Mouse (Mus musculus) CH12.LX (cell line): Measurements from ENCODE around the gene Gm9913. TPM values are rescaled to one million over a fixed set of nuclear protein-coding genes. Genes with fewer than 3 reads are reported as not detected.
A peak's percentile ranks its signal among the peaks of the same experiment; 100 is the strongest.

ENCODE experiments used
- DNase-seq: peaks from one replicate; pipeline ENCODE4 v3.0.0-alpha.2; 2013; ENCODE audit errors: extremely low read depth
- H3K27ac ChIP-seq: 2 replicates; pipeline ENCODE4 v1.5.1; 2012; ENCODE audit warnings: low read depth, mild to moderate bottlenecking, control low read depth, moderate library complexity; ENCODE audit not compliant: insufficient read depth
- H3K27me3 ChIP-seq: replicated peaks from 2 replicates; pipeline ENCODE3; 2012; ENCODE audit warnings: inconsistent platforms
- H3K36me3 ChIP-seq, 2 experiments: replicated peaks in 1 of 2; 2 replicates each; pipeline versions ENCODE3 to v1.6.1; 2012; ENCODE audit warnings: inconsistent platforms in 1 of 2, low read length in 1 of 2, mild to moderate bottlenecking in 1 of 2, mixed read lengths in 1 of 2, moderate library complexity in 1 of 2; ENCODE audit not compliant: control insufficient read depth in 1 of 2, insufficient read depth in 1 of 2
- H3K4me1 ChIP-seq, 2 experiments: 2 replicates each; pipeline ENCODE4 v1.6.1; 2012; ENCODE audit warnings: inconsistent platforms in 1 of 2, moderate library complexity in 1 of 2; ENCODE audit not compliant: insufficient read depth in 2 of 2, control insufficient read depth in 1 of 2
- H3K4me2 ChIP-seq: 2 replicates; pipeline ENCODE4 v1.6.1; 2012; ENCODE audit warnings: low read depth, mild to moderate bottlenecking, control low read depth; ENCODE audit not compliant: poor library complexity, insufficient read depth, severe bottlenecking
- H3K4me3 ChIP-seq, 3 experiments: fragments of 150-350 bp in 1 of 3; sonication (generic) in 1 of 3; replicated peaks in 1 of 3; 2 replicates each; pipeline versions ENCODE3 to v1.5.1; 2011 to 2012; ENCODE audit warnings: low read depth in 2 of 3, low read length in 2 of 3, mild to moderate bottlenecking in 2 of 3, moderate library complexity in 2 of 3, control low read depth in 1 of 3, improper control_type of control experiment in 1 of 3, inconsistent platforms in 1 of 3, mixed read lengths in 1 of 3; ENCODE audit not compliant: poor library complexity in 1 of 3
- H3K79me2 ChIP-seq: replicated peaks from 2 replicates; pipeline ENCODE4 v1.6.1; 2012; ENCODE audit warnings: mild to moderate bottlenecking, moderate library complexity; ENCODE audit not compliant: control insufficient read depth, poor library complexity, insufficient read depth, severe bottlenecking; ENCODE audit errors: extremely low read depth
- H3K9ac ChIP-seq: 2 replicates; pipeline ENCODE4 v1.6.1; 2012; ENCODE audit warnings: low read depth, mild to moderate bottlenecking, control low read depth, moderate library complexity; ENCODE audit not compliant: insufficient read depth
- H3K9me3 ChIP-seq: replicated peaks from 2 replicates; pipeline ENCODE3; 2012; ENCODE audit warnings: low read length, inconsistent platforms, mixed read lengths
- CHD2 ChIP-seq: IDR thresholded peaks from 2 replicates; pipeline ENCODE4 v1.6.1; 2011; ENCODE audit warnings: low read length, improper control_type of control experiment
- CTCF ChIP-seq, 2 experiments: IDR thresholded peaks in 1 of 2; conservative IDR thresholded peaks in 1 of 2; 2 replicates each; pipeline ENCODE4 v1.5.1; 2011 to 2012; ENCODE audit warnings: low read depth in 2 of 2, low read length in 2 of 2, improper control_type of control experiment in 1 of 2, inconsistent platforms in 1 of 2, mild to moderate bottlenecking in 1 of 2, moderate library complexity in 1 of 2
- ELF1 ChIP-seq: IDR thresholded peaks from 2 replicates; pipeline ENCODE4 v1.6.1; 2014; ENCODE audit warnings: low read depth, mild to moderate bottlenecking, inconsistent platforms, low read length, improper control_type of control experiment
- EP300 ChIP-seq: IDR thresholded peaks from 2 replicates; pipeline ENCODE4 v1.6.1; 2011; ENCODE audit warnings: low read length, improper control_type of control experiment
- HCFC1 ChIP-seq: IDR thresholded peaks from 2 replicates; pipeline ENCODE4 v1.6.1; 2012; ENCODE audit warnings: low read depth, mild to moderate bottlenecking, inconsistent platforms, low read length, improper control_type of control experiment
- JUND ChIP-seq: conservative IDR thresholded peaks from 2 replicates; pipeline ENCODE4 v1.6.1; 2011; ENCODE audit warnings: low read depth, low read length, improper control_type of control experiment
- MAFK ChIP-seq: IDR thresholded peaks from 2 replicates; pipeline ENCODE4 v1.6.1; 2011; ENCODE audit warnings: low read length, improper control_type of control experiment; ENCODE audit not compliant: insufficient replicate concordance
- MAZ ChIP-seq: IDR thresholded peaks from 2 replicates; pipeline ENCODE4 v1.6.1; 2012; ENCODE audit warnings: low read depth, mild to moderate bottlenecking, inconsistent platforms, low read length, improper control_type of control experiment, moderate library complexity
- MEF2A ChIP-seq: IDR thresholded peaks from 2 replicates; pipeline ENCODE4 v1.6.1; 2014; ENCODE audit warnings: low read depth, mild to moderate bottlenecking, inconsistent platforms, low read length, improper control_type of control experiment, borderline replicate concordance
- RAD21 ChIP-seq: IDR thresholded peaks from 2 replicates; pipeline ENCODE4 v1.6.1; 2011; ENCODE audit warnings: low read depth, mild to moderate bottlenecking, low read length, improper control_type of control experiment, moderate library complexity
- SIN3A ChIP-seq: IDR thresholded peaks from 2 replicates; pipeline ENCODE4 v1.6.1; 2012; ENCODE audit warnings: low read length, improper control_type of control experiment, inconsistent platforms
- SMC3 ChIP-seq: IDR thresholded peaks from 2 replicates; pipeline ENCODE4 v1.6.1; 2011; ENCODE audit warnings: low read depth, low read length, improper control_type of control experiment
- TBP ChIP-seq: conservative IDR thresholded peaks from 2 replicates; pipeline ENCODE4 v1.6.1; 2011; ENCODE audit warnings: low read depth, low read length, improper control_type of control experiment
- USF2 ChIP-seq: conservative IDR thresholded peaks from 2 replicates; pipeline ENCODE4 v1.6.1; 2011; ENCODE audit warnings: low read depth, low read length, improper control_type of control experiment
- dilution Hi-C: fragments of 300-500 bp; cut with MboI; formaldehyde crosslinking; loops from 2 replicates; pipeline ENCODE4 v1.14.3; 2020; ENCODE audit warnings: low sequenced_read_pairs; ENCODE audit not compliant: extremely low pct_unique_long_range_greater_than_20kb, extremely low pct_ligation_motif_present
- in situ Hi-C: fragments of 300-500 bp; cut with MboI; formaldehyde crosslinking; loops from 3 replicates; pipeline ENCODE4 v1.14.3; 2019; ENCODE audit warnings: low sequenced_read_pairs, low pct_ligation_motif_present, low pct_unique_long_range_greater_than_20kb, mixed read lengths
- polyA plus RNA-seq: library from polyadenylated mRNA; unstranded; fragments of >175 nt; gene quantifications from 2 replicates; pipeline ENCODE4 v1.2.1, GENCODE M21; 2012; ENCODE audit warnings: low read depth; ENCODE audit not compliant: insufficient read length
- total RNA-seq, 2 experiments: library from RNA; depleted of rRNA; stranded (reverse); fragments of 300-350 nt in 1 of 2; fragments of >200 nt in 1 of 2; gene quantifications; 2 replicates each; pipeline ENCODE4 v1.2.3; 2012 to 2014

The Gm9913 gene
- total and polyA plus RNA-seq, 3 experiments, result not detected

- TF ChIP-seq MAFK (no peak), CHD2 (no peak), MAZ (no peak), EP300 (no peak), SIN3A (no peak), JUND (no peak), RAD21 (peak; percentile 77), ELF1 (no peak), TBP (no peak), CTCF (conservative IDR thresholded peaks at IDR 0.05 in 1 of 2, IDR thresholded peaks at IDR 0.05 in 1 of 2; ENCODE audit: low read depth in 2 of 2, low read length in 2 of 2) (peak; percentile 28 to 78; a peak in 3 of 4 replicates), USF2 (no peak), SMC3 (peak; percentile 56), HCFC1 (no peak), MEF2A (no peak; the same call in 1 of the 2 replicates)
- H3K4me1 ChIP-seq, result peaks cover 0 to 16% of the 10 kb centered on the region in 2 experiments; a peak in 2 of 4 replicates
- no peaks in the 10 kb centered on the region for H3K9me3 ChIP-seq
- H3K27me3 ChIP-seq, result no peaks in the 10 kb centered on the region
- H3K27ac ChIP-seq, result no peak overlapping the region
- in situ Hi-C loops, result no loop called here
- peak overlapping the region; percentile 16; the same call in 1 of the 2 replicates for H3K4me2 ChIP-seq
- no peak overlapping the region for H3K9ac ChIP-seq
- peaks cover 0 to 3% of the 10 kb centered on the region in 2 experiments for H3K36me3 ChIP-seq
- H3K4me3 ChIP-seq, result no peak overlapping the region
- no peaks in the 10 kb centered on the region for H3K79me2 ChIP-seq
- dilution Hi-C loops, result no loop called here
- DNase-seq, result peak; percentile 46
Observed at GRCm38 (mm10) chr2:125555830-125556229, 50.9 kb downstream of the Gm9913 start.

Other genes with a start within 250 kb of the Gm9913 start
- gene Fbn1, start 2.9 kb downstream of the Gm9913 start, total RNA-seq (2012; rRNA removed), result 0.08 and 0.17 TPM in 2 replicates
- gene Fbn1, start 2.9 kb downstream of the Gm9913 start, total RNA-seq (2014; rRNA removed), result 0.04 and 0.07 TPM in 2 replicates
- gene Fbn1, start 2.9 kb downstream of the Gm9913 start, polyA plus RNA-seq, result 0.04 and 0.09 TPM in 2 replicates
- gene Cep152, start 120.0 kb downstream of the Gm9913 start, total RNA-seq (2012; rRNA removed), result 8.9 and 10.2 TPM in 2 replicates
- gene Cep152, start 120.0 kb downstream of the Gm9913 start, total RNA-seq (2014; rRNA removed), result 7.4 and 7.7 TPM in 2 replicates
- gene Cep152, start 120.0 kb downstream of the Gm9913 start, polyA plus RNA-seq, result 8.4 and 8.8 TPM in 2 replicates
- 15.4 and 17.0 TPM in 2 replicates for gene Eid1, start 168.0 kb downstream of the Gm9913 start, total RNA-seq (2012; rRNA removed)
- gene Eid1, start 168.0 kb downstream of the Gm9913 start, total RNA-seq (2014; rRNA removed), result 39.8 and 43.2 TPM in 2 replicates
- gene Eid1, start 168.0 kb downstream of the Gm9913 start, polyA plus RNA-seq, result 20.4 and 22.7 TPM in 2 replicates
- gene Shc4, start 219.1 kb downstream of the Gm9913 start, total RNA-seq (2012; rRNA removed), result 0.97 and 1.1 TPM in 2 replicates
- gene Shc4, start 219.1 kb downstream of the Gm9913 start, total RNA-seq (2014; rRNA removed), result 0.21 and 0.23 TPM in 2 replicates
- 0.10 and 0.37 TPM in 2 replicates for gene Shc4, start 219.1 kb downstream of the Gm9913 start, polyA plus RNA-seq